Mouse (Mus musculus) heart, postnatal 14 days (tissue): ENCODE data around the gene Colq. TPM values are rescaled to one million over a fixed set of nuclear protein-coding genes. Genes with fewer than 3 reads are reported as not detected.

Experiments used
- DNase-seq, 2 experiments: peaks; one replicate each; pipeline ENCODE4 v3.0.0; 2021 to 2022
- intact Hi-C: fragments of 180-260 bp; cut with DNase I; formaldehyde crosslinking; loops from one replicate; pipeline ENCODE4 v1.15.1; 2025
- total RNA-seq, 2 experiments: library from RNA; stranded (reverse); gene quantifications; 2 replicates each; pipeline ENCODE4 v1.2.3; 2021

The Colq gene
- total RNA-seq, 2 experiments from 2014 or later: 7.1 to 9.5 TPM

DNA sequence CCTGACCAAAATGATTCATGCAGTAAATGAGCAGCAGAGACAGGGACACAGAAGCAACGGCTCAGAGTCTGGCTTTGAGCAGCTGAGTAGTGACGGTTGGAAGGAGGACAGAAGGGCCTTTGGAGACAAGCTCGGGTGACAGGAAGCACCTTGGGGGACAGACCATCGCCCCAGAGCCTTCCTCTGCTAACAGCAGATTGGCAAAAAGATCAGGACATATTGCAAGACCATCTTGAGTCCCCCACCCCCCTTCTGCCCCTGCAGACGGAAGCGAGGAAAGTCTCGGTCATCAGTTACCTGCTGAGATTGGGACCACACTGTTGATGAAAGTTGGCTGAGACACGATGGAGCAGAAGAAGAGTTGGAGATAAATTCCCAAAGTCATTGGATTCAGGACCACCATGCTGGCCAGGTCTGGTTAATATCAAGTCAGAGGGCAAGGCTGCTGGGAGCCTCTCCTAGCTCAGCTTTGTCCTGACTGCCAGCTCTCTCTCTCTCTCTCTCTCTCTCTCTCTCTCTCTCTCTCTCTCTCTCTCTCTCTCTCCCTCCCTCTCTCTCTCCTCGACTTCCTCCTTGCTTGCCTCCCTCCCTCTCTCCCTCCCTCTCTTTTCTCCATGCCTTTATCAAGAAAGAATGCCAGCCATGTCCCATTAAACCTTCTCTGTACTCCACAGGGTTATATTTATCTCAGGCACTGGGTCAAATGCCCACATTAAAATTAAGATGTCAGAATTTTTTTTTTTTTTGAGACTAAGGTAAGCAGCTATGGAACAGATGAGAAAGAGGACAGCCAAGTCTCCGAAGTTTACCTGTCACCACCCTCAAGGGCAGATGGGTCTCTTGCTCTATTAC, 14.1 kb downstream of the Colq start:
- DNase-seq: no peak
- intact Hi-C loops: no loop called here

DNA sequence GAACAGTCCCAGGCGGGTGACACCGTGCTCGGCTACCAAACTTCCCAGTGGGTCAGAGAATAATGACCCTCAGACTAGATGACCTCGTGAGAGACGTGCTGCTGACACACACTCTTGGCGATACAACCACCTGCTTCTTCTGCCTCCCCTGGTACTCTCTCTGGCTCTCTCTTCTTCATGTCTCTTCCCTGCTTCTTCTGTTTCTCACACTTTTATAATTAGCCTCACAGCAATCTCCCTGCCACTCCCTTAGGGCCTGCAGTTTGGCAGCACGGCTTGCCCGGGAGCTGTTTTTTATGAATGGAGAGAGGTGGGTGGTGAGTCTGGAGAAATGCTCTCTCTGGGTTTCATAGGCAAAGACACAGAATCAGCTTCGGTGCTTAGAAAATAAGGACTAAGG, 15.3 kb downstream of the Colq start:
- intact Hi-C loops: no loop called here
- DNase-seq: no peak

DNA sequence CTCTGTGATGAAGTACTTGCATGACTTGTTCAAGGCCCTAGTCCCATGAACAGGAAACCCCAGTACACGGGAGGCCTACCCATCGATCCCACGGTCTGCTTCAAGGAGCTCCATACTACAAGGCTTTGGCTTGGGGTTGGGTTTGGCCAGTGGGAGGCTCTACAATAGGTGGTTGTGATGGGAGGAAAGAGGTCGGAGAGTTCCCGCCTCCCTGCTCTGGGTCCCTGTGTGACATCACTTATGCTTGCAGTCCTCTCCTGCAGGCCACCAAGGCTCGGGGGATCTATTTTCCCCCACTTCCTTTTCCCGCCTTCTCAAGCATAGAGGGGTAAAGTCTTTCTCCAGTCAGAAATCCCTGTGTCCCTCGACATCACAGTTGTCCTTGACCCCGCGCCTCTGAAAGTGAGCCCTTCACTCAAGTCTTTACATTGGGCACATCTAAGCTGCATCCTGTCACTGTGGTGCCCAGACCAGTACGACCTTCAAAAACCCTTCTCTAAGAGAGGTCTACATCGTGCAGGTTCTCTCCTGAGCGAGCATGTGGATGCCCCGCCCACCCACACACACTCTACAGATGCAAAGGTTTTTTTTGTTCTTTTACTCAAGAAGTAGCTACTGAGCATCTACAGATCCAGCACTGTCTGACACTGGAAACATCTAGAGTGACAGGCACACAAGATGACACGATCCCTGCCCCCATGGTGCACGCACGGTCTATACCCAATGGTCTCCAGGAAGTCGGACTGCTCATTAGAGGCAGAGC, 16.1 kb downstream of the Colq start:
- DNase-seq: no peak
- intact Hi-C loops: no loop called here

DNA sequence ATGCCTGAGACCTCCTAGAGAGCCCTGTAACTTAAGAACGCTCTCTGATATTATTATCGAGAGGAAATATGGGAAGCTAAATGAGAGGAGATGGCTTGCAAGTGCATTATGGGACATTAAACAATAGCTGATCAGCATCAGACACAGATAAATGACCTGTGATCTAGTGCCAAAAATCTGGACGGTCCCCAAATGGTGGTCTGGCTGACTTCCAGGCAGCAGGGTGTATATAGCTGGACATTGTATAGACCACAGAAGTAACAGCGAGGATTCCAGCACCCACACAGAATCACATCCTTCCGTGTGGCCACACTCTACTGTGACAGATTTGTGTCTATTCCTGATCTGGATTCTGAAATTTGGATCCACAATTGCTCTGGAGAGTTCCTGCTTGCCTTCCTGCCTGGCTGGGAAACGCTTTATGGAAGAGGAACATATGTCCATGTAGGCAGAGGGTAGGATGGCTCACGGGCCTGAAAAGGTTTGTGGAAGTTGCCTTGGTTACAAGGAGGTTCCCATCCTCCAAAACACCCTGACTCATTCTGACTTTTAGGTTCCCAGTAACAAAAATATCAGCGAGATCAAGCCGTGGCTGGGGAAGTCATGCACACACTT, 18.5 kb downstream of the Colq start:
- intact Hi-C loops: no loop called here
- DNase-seq: no peak

DNA sequence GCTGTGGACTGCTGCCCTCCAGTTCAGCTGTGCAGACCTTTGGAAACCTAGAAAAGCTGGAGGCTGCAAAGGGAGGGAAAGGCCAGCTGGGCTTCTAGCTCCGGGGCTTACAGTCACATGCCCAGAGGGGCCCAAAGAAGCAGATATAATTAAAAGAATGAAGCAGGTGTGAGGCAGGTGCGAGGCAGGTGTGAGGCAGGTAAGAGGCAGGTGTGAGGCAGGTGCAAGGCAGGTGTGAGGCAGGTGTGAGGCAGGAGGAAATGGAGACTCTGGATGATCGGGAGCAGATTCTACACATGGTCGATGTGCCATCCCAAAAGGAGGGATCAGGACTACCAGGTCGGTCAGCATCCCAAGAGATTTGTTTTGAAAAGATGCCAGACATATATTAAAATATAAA, 19.7 kb downstream of the Colq start:
- no peak for DNase-seq
- intact Hi-C loops: no loop called here

DNA sequence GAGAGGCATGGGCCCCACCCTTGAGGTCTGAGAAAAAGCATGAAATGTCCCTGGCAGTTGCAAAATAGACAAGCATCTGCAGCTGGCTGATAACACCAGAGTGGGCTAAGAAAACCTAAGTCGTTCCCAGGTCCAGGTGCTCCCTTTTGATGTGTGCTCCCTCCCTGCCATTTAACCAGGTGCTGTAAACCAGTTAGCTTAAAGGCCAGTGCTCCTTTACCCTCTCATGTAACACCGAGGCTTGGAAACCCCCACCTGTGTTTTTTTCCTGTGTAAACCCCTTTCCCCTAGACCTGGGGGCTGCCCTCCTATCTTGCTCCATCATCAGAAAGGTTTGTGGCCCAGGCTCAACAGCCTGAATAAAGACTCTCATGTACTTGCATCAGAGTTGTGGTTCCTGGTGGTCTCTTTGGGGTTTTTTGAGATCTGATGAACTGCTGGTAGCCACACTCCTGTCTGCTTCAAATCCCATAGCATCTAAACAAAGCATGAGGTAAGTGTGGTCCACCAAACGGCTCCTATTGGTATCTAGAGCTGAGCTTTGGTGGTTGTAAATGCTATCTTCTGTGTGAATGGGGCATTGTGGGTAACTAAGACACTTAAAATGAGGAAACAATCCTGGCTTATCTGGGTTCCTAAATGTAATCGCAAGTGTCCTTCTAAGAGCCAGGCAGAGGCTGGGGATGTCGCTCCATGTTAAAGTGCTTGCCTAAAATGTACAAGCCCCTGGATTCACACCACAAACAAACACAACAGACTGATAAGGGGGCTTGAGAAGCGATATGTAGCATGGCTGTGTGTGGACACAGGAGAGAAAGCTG, 20.8 kb downstream of the Colq start:
- DNase-seq: no peak
- intact Hi-C loops: no loop called here

DNA sequence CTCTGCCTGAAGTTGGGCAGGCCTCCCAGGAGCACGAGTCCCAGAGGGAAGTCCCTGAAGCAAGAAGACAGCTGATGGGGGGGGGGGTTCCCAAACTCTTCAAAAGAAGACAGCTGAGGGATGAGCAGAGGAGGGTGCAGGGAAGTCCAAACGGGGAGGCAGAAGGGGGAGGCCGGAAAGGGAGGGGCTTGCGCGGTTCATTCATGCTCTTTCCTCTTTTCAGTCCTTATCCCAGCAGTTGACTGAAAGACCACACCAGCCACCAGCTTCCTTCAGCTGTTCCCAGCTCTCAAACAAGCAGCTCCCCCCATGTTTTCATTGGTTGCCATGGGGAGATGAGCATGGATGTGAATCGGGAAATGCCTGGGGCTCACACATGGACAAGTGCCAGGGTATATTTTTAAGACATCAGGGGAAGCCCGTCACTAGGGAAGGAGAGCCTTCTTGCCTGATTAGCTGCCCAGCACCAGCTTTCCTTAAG, 22.0 kb downstream of the Colq start:
- DNase-seq: peak; percentile 16 to 49
- intact Hi-C loops: no loop called here

DNA sequence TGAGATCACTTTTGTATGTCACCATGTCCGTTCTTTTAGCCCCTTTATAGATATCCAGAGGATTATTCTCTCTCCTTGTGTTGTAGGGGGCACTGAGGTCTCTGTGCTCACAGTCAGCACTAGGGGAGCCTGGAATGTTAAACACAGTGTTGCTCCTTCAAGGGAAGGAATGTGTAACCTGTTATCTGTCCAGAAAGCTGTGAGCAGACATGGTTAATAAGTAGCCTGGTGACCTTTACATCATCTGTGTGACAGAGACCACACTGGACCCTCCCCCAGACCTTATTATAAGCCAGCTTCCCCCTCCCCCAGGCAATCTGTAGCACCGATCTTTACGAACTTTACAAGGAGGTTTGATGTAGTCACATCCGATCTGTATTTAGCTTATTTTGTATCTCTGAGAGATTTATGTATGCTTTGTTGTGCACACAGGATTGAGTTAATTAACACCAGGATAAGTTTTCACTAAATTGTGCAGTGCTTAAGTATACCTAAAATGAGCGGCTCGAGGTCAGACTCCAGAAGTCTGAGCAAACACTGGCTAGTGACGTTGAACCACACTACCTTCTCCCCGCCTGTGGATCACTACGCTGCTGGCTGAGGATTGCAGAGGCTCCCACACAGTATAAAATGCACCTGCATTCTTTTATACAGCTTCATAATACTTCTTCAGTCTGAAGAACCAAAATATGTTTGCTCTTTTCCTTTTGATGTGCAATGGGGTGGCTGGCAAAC, 25.5 kb downstream of the Colq start:
- intact Hi-C loops: no loop called here

DNA sequence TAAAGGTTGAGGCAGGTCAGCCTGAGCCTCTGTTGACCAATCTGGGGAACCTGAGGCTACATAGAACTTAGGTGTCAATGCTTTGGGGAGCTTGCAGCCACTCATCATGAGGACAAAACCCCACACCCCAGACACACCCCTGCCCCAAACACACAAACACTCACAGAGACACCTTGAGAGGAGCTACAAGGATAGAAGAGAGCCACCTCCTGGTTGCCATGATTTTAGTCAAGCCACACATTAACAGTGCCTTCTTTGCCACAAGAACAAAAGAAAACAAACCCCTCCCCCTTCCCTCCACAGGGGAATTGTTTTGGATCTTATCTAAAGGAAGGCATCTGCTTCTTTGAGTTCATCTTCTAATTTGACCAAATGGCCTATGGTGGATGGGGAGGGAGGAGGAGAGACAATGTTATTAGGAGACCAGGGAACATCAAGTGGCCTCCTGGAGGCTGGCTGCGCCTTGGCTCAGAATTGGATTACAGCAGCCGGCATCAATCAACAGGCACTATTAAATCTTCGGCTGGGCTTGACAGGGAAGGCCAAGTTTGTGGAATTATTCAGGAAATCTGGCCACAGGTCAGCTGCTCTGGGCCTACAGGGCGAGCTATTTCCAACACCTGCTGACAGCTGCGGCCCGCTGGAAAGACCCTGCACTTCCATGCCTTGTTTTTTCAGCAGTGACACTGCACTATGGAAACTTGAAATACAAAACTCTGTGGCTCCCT, 26.5 kb downstream of the Colq start:
- DNase-seq: peak; percentile 67 to 77
- intact Hi-C loops: loop anchor here (5.0 kb wide), 1 partner anchor 42 kb away; no protein-coding TSS in a partner anchor

More for the DNA sequence above, 25.5 kb downstream of the Colq start:
- no peak for DNase-seq

DNA sequence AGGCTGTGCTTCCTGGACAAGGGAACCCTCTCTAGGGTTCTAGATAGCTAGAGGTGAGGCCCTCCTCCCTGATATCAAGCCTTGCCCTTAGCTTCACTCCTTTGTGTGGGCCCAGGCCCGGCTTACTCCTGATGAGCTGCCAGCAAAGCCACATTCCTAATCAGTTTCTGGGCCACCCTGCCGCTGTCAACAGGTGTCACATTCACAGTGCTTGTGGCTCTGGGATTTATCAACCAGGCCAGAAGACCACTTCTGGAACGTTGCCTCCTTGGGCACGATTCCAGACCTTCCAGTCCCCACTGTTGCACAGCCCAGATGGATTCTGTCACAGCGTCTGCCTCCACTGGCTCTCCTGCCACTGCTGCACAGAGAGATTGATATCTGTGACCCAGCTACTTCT, 30.3 kb downstream of the Colq start:
- DNase-seq: peak; percentile 69 to 83
- intact Hi-C loops: loop anchor here (5.0 kb wide), 1 partner anchor 39 kb away; no protein-coding TSS in a partner anchor

DNA sequence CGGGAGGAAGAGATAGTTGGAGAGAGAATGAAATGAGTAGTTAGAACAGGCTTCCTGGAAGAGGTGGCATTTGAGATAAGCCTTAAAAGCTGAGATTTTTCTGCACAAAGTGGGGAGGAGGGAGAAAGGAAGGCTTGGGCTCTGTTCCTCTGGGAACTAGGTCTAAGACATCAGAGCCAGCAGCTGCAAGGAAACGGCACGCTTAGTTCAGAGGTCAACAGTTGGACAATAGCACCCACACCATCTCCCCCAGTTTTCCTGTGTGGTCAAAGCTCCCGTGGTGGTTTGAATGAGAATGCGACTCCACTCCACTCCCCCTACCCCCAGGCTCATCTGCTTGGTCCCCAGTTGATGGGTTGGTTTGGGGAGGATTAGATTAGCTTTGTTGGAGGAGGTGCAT, 31.9 kb downstream of the Colq start:
- DNase-seq: no peak
- intact Hi-C loops: no loop called here

DNA sequence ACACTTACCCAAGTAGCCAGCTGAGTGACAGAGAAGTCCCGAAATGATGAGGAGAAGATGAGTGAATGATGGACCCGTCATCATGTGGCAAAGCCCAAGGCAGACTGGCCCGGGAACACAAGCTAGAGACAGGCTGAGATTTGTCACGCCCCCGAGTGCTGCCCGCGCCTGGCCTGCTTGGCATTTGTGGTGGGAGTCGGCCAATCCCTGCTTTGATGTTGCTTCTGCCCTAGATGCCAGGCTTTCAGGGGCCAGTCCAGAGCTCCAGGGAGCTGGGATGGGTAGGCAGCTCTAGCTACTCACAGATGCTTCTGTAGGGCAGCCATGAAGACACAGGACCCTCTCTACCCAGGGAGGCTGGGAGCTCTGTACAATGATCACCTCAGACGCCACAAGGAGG, 33.4 kb downstream of the Colq start:
- DNase-seq: no peak
- intact Hi-C loops: no loop called here

DNA sequence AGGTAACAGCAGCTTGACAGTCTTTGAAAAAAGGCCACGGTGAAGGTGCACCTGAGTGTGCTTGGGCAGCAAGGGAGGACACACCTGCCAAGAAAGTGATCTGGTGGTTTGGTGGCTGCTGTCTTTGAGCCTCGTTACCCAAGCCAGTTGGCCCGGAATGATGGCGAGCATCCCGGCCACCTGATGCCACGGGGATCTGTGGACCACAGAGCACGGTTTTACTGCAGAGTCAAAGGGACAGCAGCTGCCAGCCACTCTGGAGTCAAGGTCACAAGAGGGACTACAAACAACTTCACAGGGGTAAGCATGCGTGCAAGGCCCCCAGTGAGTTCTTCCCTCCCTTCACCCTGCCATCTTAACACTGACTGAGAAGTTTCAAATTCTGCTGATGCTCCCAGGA, 33.9 kb downstream of the Colq start:
- DNase-seq: no peak
- intact Hi-C loops: no loop called here

DNA sequence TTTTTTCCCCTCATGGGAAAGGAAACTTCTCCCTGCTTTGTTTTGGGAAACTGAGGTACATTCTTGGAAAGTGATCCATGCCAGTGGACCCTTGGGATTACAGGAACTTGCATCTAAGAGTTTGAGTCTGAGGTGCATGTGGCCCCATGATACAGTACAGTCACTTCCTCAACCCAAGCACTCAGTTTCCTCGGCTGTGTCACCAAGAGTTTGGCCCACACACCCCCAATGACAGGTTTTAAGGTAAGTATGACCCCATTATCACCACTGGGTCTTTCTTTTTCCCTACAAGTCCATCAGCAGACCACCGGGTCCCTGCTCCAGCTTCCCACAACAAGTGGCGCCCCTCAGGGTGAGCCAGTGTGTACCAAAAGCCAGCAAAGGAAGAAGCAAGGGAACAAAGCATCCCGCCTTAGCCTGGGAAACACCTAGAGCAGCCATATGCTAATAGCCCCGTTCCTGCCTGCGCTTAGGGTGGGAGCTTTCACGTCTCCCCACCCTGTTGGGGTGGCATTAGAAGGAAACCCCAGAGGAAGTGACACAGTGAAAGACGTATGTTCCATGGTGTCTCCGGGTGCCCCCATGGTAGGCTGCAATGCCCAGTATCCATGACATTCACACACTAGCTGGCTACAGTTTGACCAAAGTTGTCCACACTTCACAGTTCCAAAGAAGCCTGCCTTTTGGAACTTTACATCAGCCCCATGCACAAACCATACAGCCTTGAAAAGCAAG, 34.5 kb downstream of the Colq start:
- no peak for DNase-seq
- intact Hi-C loops: no loop called here

DNA sequence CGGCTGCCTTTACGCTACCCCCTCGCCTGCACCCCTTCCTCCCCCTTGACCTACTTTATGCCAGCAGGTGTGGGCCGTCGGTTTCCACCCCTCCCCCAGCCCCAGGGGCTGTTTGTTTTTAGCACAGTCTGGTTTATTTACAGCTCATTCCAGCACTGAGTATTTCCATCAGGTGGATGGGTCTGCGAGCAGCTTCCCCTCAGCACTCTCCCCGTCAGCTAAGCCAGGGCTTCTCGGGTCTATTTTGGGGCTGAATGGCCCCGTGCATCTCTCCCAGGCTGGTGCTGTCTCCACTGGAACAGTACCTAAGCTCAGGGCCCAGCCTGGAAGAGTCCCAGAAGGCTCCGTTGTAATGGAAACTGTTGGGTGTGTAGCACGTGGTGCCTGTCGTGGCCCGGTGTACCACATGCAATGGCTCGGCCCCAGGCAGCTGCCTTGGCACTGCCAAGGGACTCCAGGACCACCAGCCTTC, 35.1 kb downstream of the Colq start:
- DNase-seq: no peak
- intact Hi-C loops: no loop called here

DNA sequence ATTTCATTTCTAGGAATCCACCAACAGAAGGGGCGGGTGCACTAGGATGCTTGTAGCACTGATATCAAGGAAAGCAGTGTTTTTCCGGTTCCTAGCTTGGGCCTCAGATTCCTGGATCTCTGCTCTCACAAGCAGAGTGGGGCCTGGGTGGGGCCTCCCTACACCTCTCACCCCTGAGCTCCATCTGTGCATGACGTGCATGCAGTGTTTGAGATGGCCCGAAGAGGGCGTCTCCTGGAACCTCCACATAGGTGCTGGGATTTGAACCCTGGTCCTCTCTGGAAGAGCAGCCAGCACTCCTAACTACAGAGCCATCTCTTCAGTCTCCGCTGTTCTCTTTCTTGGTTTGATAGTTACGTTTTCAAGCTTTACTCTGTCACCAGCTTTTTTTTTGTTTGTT, 36.1 kb downstream of the Colq start:
- no peak for DNase-seq
- intact Hi-C loops: no loop called here

DNA sequence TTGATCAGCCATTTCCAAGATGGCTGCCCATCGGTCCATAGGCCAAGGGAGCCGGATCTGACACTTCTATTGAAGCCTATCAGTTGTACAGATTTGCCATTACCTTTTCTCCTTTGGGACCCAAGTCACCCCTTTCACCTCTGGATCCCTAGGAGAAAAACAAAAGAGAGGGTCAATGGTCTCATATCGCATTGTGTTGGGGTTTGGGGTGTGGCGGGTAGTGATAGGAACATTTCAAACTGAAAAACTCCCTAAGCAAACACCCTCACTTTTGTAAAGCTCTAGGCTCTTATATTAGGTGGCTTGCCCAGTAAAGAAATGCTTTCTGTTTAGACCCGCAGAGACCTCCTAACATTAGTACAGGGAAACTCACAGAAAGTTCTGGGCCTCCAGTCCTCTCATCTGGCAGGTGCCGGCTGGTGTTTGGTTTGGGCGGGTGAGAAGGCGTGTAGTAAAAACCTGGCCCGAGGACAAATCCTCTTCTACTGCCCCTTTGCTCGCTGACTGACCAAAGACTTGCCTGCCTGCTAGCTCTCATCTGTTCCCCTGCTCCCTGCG, 47.2 kb downstream of the Colq start:
- intact Hi-C loops: no loop called here
- DNase-seq: no peak

DNA sequence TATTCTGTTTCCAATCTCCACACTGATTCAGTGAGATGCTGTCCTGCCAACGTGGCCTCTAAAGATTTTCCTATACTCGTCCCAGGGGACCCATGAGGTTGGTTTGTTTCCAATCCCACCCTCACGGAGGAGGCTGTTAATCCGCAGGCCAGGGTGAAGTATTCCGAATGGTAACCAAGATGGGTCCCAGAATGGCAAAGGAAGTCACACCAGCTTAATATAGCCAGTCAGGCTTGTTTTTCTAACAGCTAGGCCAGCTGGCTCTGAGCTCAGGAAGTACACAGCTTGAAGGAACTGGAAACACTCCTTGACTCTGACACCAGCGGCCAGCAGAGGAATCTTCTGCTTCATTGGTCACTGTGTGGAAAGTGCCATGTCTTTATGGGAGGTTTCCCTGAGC, 53.8 kb downstream of the Colq start:
- DNase-seq: peak in 1 of 2 experiments; percentile 29
- intact Hi-C loops: no loop called here
